Mouse (Mus musculus) frontal cortex, postnatal 10 days (tissue): Measurements from ENCODE around the gene Clip1.

ENCODE experiments used
- DNase-seq, 2 experiments: peaks; one replicate each; pipeline ENCODE4 v3.0.0; 2022; ENCODE audit warnings: low spot score in 2 of 2, mixed read lengths in 1 of 2

The Clip1 gene

DNA sequence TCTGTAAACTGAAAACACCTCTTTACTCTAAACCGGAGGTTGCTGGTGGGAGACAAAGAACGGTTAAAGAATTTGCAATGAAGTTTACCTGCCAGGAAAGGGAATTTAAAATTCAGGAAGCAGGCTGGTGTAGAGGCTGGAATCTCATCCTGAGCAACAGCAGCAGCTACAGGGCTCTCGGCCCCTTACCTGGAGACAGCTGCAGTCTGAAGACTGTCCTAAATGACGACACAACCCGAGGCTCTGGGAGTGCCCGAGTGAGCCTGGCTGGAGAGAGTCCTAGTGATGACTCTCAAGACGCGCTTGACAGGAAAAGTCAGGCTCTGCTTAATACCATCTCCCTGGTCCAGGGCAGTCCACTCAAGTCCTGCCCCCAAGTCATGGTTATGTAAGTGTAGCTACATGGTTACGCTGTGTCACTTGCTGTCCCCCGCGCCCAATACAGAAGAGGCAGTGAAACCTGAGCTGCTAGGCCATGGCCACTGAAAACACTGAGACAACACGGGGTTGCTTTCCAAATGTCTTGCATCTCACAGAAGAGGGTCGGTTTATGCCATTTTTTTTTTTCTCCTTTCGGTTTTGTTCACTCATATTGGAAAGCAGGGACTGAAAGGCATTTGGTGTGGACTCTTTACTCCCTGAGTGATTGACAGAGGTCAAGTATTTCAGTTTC lies 13.5 kb downstream of the Clip1 start:
- no peak for DNase-seq

DNA sequence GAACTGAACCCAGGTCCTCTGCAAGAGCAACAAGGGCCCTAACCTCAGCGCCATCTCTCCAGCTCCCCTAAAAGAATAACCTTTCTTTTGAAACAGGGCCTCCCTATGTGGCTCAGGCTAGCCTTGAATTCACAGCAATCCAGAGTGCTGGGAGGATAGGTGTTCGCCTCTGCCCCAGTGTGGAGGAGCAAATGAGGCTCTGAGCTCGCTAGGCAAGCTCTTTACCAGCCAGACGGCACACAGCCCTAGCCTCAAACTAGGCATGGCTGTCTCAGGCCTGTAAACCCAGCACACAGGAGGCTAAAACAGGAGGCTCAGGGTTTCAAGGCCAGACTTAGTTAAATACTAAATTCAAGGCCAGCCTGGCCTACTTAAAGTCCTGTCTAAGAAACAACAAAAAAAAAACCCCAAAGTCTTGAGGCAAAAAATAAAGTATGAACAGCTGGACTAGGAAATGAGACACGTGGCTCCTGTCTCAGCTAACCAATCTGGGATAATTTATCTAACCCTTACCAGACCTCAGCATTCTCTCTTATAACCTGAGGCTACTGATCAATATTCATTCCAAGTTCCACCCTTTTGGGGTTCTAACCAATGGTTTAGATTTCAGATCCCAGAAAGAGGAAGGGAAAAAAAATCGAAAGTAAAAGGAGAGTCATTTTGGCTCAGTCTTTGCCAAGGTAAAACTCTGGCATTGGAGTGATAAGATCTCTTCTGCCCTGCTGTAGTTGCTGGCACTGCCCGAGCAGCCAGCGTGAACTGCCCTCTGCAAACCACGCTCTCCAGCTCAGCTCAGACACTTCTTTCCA lies 14.2 kb downstream of the Clip1 start:
- DNase-seq = no peak

DNA sequence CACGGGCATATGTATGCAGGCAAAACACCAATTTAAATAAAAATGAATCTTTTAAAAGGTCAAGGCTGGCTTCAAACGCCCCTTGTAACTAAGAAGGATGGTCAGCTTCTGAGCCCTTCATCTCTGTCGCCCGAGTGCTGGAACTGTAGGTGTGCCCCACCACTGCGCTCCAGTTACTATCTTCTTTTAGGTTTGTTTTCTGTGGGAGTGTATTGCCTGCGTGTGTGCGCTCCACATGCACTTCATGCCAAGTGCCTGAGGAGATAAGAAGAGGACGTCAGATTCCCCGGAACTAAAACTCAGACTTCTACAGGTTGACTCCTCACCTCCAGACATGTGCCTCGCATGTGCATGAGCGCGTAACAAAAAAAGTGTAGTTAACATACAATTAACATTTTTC lies 16.5 kb downstream of the Clip1 start:
- no peak for DNase-seq

DNA sequence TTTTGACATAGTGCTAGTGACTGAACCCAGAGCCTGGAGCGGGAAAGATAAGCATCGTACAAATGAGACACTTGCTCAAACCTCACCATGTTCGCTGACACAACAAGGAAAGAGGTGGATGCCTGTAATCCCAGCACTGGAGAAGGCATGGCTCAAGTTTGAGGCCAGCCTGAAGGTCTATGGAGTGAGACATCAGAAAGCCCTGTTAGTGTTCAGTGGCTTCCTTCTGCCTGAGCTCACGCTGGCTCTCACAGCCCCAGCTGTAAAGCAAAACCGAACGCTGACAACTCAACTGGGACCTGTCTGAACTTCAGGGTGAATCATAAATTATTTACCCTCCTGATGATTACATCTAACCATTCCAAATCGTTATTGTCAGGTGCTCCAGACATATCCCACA lies 18.5 kb downstream of the Clip1 start:
- DNase-seq = no peak

DNA sequence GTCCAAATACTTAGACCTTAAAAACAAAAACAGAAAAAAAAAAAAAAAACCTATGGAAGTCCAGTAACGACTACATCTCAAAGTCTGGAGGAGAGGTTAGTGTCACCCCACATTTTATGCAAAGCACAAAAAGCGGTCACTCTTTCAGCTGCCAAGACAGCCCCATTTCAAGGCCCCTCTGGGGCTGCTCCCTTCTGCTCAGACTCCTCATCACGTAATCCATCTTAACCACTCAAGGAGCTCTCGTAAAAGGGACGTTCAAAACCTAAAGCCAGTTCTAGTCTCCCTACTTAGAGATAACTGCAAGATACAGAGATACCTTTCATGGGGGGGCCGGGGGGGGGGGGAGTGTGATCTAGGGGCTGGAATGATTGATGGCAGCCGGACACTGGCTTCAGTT lies 20.1 kb downstream of the Clip1 start:
- no peak for DNase-seq

DNA sequence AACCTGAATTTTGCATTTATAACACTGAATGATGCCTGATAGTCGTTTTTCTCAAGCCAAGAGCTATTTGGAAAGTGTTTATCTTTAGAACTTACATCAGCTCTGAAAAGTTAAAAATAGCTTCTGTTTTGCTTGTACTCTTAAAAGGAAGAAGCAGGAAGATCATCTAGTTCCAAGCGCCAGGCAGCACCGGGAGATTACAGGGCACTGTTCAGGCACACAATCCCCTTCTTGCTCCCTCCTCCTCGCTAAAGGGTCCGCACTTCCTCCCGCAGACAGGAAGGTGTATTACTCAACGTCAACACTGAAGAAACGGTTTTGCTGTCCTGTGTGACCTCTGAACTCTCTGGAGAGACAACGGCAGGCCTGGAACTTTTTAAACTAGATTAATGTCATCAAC lies 22.4 kb downstream of the Clip1 start:
- no peak for DNase-seq

DNA sequence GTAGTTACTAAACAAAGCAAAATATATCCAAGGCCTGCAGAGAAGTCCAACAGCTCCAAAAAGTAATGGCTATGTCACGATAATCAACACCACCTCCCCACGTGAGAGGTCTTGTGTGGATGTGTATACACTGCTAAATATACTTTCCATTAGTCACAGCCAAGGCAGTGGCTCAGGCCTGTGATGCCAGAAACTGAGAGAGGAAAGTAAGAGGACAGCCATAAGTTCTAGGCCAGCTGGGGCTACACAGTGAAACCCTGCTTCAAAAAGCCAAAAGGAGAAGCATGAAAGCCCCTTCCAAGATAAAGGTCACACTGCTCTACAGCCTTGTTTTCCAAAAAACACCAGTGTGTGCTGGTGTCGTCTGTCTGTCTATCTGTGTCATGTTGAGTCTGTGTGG lies 22.8 kb downstream of the Clip1 start:
- DNase-seq = no peak

DNA sequence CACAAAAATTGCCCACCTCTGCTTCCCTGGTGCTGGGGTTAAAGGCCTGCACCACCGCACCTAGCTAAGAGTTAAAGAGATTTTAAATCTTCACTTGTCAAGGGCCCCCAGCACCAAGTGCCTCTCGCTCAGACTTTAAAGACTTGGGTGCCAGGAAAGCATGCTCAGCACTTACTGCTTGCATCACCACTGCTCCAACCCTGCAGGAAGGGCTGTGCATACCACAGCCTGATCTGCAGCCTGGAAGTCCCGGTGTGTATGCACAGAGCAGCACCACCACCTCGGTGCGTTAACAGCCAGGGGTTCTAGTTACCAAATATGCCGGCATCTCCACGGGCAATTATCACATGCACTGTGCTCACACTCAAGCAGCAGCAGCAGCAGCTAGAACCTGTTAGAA lies 26.8 kb downstream of the Clip1 start:
- DNase-seq = no peak

DNA sequence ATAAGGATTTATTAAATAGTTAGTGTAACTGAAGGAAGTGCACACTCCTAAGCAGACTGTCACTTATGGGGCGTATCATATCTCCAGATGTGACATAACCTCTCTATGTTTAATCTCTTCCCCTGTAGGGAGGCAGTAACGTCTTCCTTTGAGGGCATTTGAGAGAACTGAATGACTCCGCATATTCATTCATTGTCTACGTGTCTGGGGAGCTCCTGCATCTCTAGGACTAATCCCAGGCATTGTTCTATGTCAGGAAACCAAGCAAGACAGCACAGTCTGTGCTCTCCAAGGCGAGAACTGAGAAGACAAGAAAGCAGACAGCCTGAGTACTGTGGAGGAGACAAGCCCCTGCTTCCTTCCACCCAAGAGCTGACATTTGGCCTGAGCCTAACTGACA lies 29.5 kb downstream of the Clip1 start:
- DNase-seq = no peak

DNA sequence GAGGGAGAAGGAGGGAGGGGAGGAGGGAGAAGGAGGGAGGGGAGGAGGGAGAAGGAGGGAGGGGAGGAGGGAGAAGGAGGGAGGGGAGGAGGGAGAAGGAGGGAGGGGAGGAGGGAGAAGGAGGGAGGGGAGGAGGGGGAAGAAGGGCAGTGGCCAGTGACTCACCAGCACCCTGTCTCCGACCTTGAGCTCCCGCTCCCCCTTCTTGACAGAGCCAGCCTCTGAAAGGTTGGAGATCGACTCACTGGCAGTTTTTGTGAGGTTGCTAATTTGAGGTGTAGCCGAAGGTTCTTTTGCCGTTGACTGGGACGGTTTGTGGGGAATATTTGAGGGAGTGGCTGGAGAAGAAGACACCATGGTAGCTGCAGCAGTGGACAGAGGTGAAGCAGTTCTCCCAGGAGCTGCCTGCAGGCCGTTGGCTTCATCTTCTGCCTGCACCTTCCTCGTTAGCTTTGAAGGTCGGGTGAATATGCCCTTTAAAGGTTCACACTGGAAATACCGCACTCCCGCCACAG lies 31.1 kb downstream of the Clip1 start:
- no peak for DNase-seq

DNA sequence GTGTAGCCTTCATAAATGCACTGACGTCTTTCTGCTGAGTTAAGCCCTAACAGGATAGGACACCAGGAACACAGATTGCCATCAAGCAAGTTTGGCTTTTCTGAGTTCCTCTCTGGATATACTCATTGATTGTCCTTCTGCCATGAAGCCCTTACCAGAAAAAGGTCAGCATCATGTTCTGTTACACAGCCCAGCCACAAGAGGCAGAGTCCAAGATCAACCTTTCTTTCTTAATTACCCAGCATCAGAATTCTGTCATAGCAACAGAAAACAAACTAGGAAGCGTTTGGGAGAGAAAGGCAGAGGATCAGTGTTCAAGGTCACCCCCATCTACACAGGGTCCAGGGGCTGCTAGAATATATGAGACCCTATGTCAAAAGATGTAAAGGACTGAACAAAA lies 33.6 kb downstream of the Clip1 start:
- no peak for DNase-seq

DNA sequence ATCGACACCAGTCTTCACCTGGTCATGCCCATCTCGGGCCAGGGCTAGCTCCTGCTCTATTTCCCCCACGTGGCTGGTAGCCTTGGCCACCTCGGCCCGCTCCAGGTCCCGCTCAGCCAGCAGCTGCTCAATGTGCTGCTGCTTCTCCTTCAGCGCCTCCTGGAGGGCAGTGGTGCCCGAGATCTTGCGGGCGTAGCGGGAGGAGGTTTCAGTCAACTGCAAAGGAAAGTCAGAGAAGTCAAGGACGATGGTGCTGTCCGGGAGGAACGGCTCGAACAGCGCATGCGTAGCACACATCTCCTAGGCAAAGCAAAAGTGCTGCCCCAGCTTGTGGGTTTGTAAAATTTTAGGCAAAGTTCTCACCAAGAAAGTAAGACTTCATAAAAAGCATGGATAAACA lies 42.0 kb downstream of the Clip1 start:
- DNase-seq = no peak

DNA sequence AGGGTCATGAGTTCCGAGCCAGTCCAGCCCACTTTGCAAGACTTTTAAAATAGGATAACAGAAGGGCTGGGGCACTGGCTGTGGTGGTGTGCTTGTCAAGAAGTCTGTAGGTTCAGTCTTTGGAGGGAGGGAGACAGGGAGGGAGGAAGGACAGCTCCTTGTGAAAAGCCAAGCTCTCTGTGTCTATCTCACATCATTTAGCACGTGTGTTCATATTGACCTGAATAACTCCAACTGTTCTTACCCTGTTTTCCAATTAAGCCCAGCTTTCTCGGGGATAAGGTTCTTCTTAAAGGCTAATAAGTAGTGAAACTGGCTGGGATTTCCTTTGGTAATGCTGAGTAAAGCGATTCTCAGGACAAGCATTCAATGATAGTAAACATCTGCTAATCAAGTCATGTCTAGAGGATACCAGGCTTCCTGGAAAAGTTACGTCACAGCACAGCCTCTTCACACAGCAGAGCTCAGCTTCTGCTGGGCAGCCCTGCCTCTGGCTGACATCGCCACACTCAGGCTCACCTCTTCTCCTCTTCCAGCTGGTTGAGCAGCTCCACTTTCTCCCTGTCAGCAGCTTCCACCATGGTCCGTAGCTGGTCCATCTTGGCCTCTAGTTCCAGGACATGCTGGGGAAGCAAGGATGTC lies 43.0 kb downstream of the Clip1 start:
- DNase-seq = no peak

DNA sequence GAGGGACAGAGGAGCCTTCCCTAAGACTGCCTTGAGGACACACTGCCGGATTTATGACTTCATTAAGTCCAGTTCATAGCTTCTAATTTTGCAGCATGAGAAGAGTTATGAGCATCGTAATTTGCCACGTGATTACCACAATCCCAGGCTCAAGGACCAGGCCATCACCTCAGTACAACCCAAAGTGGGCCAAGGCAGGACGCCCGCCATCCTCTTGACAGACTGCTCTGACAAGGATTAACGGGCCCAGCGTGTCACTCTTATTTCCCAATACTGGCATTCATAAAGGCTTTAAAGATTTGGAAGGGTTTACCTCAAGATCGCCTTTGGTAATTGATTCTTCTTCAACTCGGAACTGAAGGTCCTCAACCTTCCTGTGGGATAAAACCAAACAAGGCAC lies 44.2 kb downstream of the Clip1 start:
- no peak for DNase-seq

DNA sequence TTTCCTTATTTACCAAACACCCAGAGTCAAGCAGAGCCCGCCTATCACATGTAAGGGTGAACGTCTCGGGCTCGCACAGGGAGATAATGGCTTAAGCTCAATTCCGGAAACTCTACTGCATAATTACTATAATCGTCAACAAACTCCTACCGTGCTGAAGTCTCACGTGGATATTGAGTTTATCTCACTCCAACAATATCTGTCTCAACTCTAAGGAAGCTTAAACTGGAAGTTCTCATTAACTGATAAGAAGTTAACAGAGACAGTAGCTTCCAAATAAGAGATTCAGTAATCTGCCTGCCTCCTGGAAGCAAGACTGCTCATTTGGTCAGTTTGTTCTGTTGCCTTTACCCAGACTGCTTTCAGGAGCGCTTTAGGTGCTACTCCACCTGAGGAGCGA lies 53.2 kb downstream of the Clip1 start:
- no peak for DNase-seq

DNA sequence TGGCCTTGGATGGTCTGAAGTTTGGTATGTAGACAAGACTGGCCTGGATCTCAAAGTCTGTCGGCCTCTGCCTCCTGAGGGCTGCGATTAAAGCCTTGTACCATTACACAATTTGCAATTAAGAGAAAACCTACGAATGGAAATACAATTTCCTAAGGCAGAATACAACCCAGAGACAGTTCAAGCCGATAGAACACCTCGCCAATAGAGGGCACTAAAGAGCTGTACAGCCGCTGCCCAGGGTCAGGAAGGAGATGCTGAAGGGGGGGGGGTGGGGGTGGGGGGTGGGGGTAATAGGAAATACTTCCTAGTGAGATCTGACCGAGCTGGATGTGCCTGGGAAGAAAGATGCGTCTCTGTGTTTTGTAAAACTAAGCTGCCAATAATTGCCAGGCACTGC lies 57.8 kb downstream of the Clip1 start:
- DNase-seq = peak in 1 of 2 experiments; percentile 40

DNA sequence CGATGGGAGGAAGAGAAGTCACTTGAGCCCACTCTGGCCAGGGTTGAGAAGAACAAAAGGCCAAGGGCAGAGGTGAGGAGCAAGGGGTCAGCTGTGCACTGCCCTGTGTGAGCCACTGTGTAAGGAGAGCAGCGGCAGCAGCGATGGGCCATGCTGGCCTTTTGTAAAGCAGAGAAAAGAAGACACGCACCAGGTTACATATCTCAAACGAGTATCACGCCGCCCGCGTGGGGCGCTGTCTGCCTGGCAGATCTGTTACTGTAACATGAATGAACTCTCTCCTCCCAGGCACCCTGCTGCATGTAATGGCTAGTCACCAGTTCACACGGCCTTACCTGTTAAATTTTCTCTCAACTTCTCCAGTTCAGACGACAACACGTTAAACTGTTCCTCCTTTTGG lies 62.0 kb downstream of the Clip1 start:
- DNase-seq = no peak

DNA sequence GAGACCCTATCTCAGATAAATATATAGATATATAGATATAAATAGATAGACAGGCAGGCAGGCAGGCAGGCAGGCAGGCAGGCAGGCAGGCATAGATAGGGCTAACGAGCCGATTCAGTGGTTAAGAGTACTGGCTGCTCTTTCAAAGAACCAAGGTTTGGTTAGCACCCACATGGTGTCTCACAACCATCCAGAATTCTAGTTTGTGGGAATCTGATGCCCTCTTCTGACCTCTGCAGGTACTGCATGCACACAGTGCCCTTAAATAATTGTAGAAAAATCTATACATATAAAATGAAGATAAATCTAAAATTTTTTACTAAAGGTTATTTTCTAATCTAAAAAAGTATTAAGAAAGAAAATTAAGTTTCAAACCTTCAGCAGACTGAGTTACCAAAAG lies 65.9 kb downstream of the Clip1 start:
- DNase-seq = no peak

DNA sequence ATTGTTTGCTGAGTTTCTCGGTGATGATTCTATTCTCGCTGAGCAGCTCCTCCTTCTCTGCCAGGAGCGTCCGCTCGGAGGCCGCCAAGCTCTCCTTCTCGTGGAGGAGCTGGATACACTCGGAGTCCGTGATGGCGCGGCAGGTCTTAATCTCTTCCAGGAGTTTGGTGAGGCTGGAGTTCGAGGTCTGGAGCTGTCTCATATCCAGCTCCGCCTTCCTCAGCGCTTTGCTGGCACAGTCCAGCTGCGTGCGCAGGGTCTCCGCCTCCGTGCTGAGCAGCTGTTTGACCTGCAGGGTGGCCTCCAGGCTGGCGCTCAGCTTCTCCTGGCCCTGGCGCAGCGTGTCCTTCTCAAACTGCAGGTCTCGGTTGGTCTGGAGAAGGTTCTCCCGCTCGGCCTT lies 70.2 kb downstream of the Clip1 start:
- no peak for DNase-seq

DNA sequence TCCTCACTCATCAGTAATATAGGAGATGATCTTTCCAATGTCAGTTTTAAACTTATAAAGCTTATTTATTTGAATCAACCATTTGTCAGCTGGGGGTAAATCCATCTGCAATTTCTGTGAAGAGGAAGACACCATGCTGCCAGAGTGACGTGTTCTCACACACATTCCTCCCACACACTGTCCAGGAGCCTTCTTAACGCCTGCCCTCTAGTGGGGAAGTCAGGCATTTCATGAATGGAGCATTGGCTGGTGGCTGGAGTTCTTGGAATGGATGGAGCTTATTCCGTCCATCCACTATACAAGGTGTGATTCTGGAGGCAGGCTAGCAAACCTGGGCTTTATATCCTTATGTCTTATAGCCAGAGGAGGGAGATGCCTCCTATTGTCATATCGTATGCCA lies 74.6 kb downstream of the Clip1 start:
- DNase-seq = peak; percentile 66 to 79

DNA sequence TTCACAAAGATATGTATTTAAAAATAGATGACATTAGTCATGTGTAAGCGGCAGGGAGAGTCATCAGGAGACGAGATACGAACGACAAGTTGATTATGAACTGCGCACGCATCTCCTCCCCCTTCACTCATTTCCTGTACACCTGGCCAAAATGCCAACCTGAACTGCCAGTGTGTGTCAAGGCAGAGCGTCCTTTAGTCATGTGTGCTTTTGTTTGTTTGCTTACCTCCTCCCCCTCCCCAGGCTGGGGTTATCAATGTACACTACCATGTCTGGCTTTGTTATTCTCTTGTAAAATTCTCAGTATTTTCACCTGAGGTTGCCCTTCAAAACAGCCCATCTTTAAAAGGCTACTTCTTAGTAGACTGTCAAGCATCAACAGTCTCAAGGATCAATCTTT lies 75.0 kb downstream of the Clip1 start:
- no peak for DNase-seq

DNA sequence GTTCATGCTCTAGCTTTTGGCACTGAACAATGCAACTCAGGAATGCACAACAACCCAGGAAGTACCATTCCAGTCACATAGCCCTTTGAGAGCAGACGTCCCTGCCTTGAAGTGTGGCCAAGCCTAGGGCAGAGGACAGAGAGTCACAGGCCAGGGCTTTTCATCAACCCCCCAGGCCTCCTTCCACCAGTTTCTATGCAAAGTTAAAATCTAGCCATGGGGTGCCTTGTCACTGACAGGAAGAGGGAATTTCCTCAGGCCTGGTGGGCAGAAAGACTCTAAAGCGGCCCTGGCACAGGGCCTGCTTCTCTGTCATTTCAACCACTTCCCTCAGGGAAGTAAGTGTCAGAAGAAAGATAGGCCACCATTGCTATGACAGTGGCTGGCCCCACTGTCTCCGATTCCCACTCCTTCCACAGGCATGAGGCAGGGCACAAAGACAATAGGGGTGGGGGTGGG lies 77.2 kb downstream of the Clip1 start:
- DNase-seq = no peak

DNA sequence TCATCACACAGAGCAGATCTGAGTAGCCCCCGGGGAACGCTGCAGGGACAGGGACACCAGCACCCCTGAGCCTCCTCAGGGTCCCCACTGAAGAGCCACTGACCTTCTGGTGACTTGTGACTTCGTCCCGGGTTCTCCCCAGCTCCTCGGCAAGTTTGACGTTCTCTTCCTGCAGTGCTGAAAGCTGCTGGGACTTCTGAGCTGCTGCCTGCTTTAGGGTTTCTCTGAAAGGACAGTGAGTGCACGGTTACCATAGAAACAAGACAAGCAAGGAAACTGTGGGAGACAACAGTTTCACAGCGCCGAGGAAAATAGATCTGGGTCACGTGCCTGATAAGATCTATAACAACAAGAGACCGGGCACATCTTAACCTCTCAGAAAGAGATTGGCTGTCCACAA lies 80.9 kb downstream of the Clip1 start:
- DNase-seq = peak in 1 of 2 experiments; percentile 50
